Mouse (Mus musculus): Measurements from ENCODE around the gene Lancl1.

- TF ChIP-seq POLR2A (IDR thresholded peaks at IDR 0.05; ENCODE audit: low read depth, low read length) (no peak), CTCF (IDR thresholded peaks at IDR 0.05; ENCODE audit: extremely low read depth, insufficient read length, insufficient replicate concordance, low read depth, low read length) (no peak)
These were observed 28.9 kb upstream of the Lancl1 start for GRCm38 (mm10) chr1:67067561-67067960.

Data from small intestine, adult 2 months (tissue).